Mouse (Mus musculus) thymus, postnatal 10 days (tissue): Measurements from ENCODE around the gene Adam20.
"Not testable (repeated sequence)": the region's sequence is repeated elsewhere in the genome, so short reads cannot be mapped to it uniquely, and the experiment has no call there.

Experiments used
- DNase-seq, 2 experiments: peaks; one replicate each; pipeline ENCODE4 v3.0.0; 2021; ENCODE audit warnings: low spot score in 2 of 2

Gene Adam20

GRCm38 (mm10) chr8:40792973-40793372, at the start of gene Adam20:
Gene Adam20, plus strand, starts transcription at chr8:40793273.
- DNase-seq, result not testable (repeated sequence)

GRCm38 (mm10) chr8:40751908-40752307, 41.2 kb upstream of the Adam20 start, which contains the start of gene Adam25:
Gene Adam25, plus strand, starts transcription at chr8:40752208.
- DNase-seq, result not testable (repeated sequence)

GRCm38 (mm10) chr8:40783320-40783719, 9.8 kb upstream of the Adam20 start:
- DNase-seq, result no peak

- DNase-seq, result no peak
Observed at GRCm38 (mm10) chr8:40803379-40804079, 10.5 kb downstream of the Adam20 start.
